Mouse (Mus musculus) limb, embryonic 12.5 days (tissue): ENCODE data around the gene Ipo7. TPM values are rescaled to one million over a fixed set of nuclear protein-coding genes. Genes with fewer than 3 reads are reported as not detected.
A peak's percentile ranks its signal among the peaks of the same experiment; 100 is the strongest.

Source experiments
- ATAC-seq: fragments of 200-750 bp; cut with Nextera tagmentation; 2 replicates; pipeline ENCODE4 v1.8.0; 2017; ENCODE audit warnings: low read depth, moderate TSS enrichment; ENCODE audit not compliant: insufficient number of reproducible peaks, insufficient read depth, low FRiP score, low TSS enrichment
- H3K27ac ChIP-seq: fragments of 300-500 bp; sonication (generic); 2 replicates; pipeline ENCODE4 v1.5.1; 2016; ENCODE audit warnings: mild to moderate bottlenecking, moderate library complexity
- H3K27me3 ChIP-seq: fragments of 300-500 bp; sonication (generic); 2 replicates; pipeline ENCODE4 v1.6.1; 2016; ENCODE audit warnings: mild to moderate bottlenecking, moderate library complexity
- H3K36me3 ChIP-seq: fragments of 300-500 bp; sonication (generic); 2 replicates; pipeline ENCODE4 v1.6.1; 2016; ENCODE audit warnings: mild to moderate bottlenecking, moderate library complexity
- H3K4me1 ChIP-seq: fragments of 300-500 bp; sonication (generic); replicated peaks from 2 replicates; pipeline ENCODE4 v1.6.1; 2016
- H3K4me2 ChIP-seq: fragments of 300-500 bp; sonication (generic); 2 replicates; pipeline ENCODE4 v1.6.1; 2016; ENCODE audit warnings: mild to moderate bottlenecking, moderate library complexity
- H3K4me3 ChIP-seq: fragments of 300-500 bp; sonication (generic); replicated peaks from 2 replicates; pipeline ENCODE4 v1.5.1; 2016; ENCODE audit warnings: mild to moderate bottlenecking
- H3K9ac ChIP-seq: fragments of 300-500 bp; sonication (generic); replicated peaks from 2 replicates; pipeline ENCODE4 v1.6.1; 2016; ENCODE audit warnings: mild to moderate bottlenecking, moderate library complexity
- H3K9me3 ChIP-seq: fragments of 300-500 bp; sonication (generic); 2 replicates; pipeline ENCODE4 v1.6.1; 2016; ENCODE audit warnings: mild to moderate bottlenecking, moderate library complexity
- WGBS: fragments of 180-500 bp; shearing (Covaris S2); methylation state at CpG from one replicate; pipeline ENCODE4 v1.1.7; 2016; 5-methylcytosine and 5-hydroxymethylcytosine counted together
- polyA plus RNA-seq: library from polyadenylated mRNA; unstranded; fragments of >200 nt; fragmentation: Nextera tagmentation; extraction: Ambion mirVana; gene quantifications from 2 replicates; pipeline ENCODE4 v1.2.1, GENCODE M21; 2016

The Ipo7 gene
- polyA plus RNA-seq, 1 experiment from 2014 or later = 44.2 TPM

GRCm38 (mm10) chr7:110069070-110069469 lies 51.0 kb downstream of the Ipo7 start:
- WGBS = 92% methylated on average over 2 of the region's 2 CpGs
- Histone ChIP-seq H3K9ac (no peak overlapping the region), H3K36me3 (peaks cover 70% of the 10 kb centered on the region), H3K4me2 (no peak overlapping the region), H3K9me3 (no peaks in the 10 kb centered on the region), H3K27me3 (no peaks in the 10 kb centered on the region), H3K27ac (no peak overlapping the region), H3K4me1 (no peaks in the 10 kb centered on the region; the same call in 1 of the 2 replicates), H3K4me3 (no peak overlapping the region)
- ATAC-seq = no peak

GRCm38 (mm10) chr7:110078168-110078567 lies 60.1 kb downstream of the Ipo7 start:
- H3K4me1 ChIP-seq = no peaks in the 10 kb centered on the region
- 93% methylated on average over 5 of the region's 5 CpGs for WGBS
- no peak overlapping the region for H3K4me2 ChIP-seq
- H3K9me3 ChIP-seq = 0 out of 2 replicates have a peak, but pooled peaks cover 5% of the 10 kb centered on the region
- H3K27ac ChIP-seq = no peak overlapping the region
- no peak overlapping the region for H3K4me3 ChIP-seq
- peaks cover 98% of the 10 kb centered on the region for H3K36me3 ChIP-seq
- no peak overlapping the region for H3K9ac ChIP-seq
- H3K27me3 ChIP-seq = no peaks in the 10 kb centered on the region
- ATAC-seq = no peak

- H3K4me2 ChIP-seq = no peak overlapping the region
- no peak overlapping the region for H3K9ac ChIP-seq
- whole genome bisulfite sequencing = 69% methylated on average over 13 of the region's 13 CpGs
- H3K27me3 ChIP-seq = no peaks in the 10 kb centered on the region
- 0 out of 2 replicates have a peak, but pooled peaks cover 5% of the 10 kb centered on the region for H3K9me3 ChIP-seq
- H3K4me3 ChIP-seq = no peak overlapping the region
- no peaks in the 10 kb centered on the region for H3K4me1 ChIP-seq
- H3K27ac ChIP-seq = no peak overlapping the region
- peaks cover 99% of the 10 kb centered on the region for H3K36me3 ChIP-seq
- ATAC-seq = no peak
Measured at GRCm38 (mm10) chr7:110083386-110084165, 65.5 kb downstream of the Ipo7 start.

- no peak overlapping the region for H3K9ac ChIP-seq
- ATAC-seq = no peak
Measured at GRCm38 (mm10) chr7:110085217-110085616, 67.1 kb downstream of the Ipo7 start.

GRCm38 (mm10) chr7:110087914-110088313 lies 69.8 kb downstream of the Ipo7 start:
- H3K36me3 ChIP-seq = peaks cover 93% of the 10 kb centered on the region
- WGBS = 79% methylated on average over 4 of the region's 4 CpGs
- no peak for ATAC-seq

More at GRCm38 (mm10) chr7:110085217-110085616, 67.1 kb downstream of the Ipo7 start:
- Histone ChIP-seq H3K4me1 (no peaks in the 10 kb centered on the region), H3K4me2 (no peak overlapping the region), H3K9me3 (0 out of 2 replicates have a peak, but pooled peaks cover 5% of the 10 kb centered on the region), H3K27me3 (no peaks in the 10 kb centered on the region), H3K36me3 (peaks cover 98% of the 10 kb centered on the region), H3K4me3 (no peak overlapping the region), H3K27ac (no peak overlapping the region)

GRCm38 (mm10) chr7:110091670-110092069 lies 73.6 kb downstream of the Ipo7 start:
- Histone ChIP-seq H3K27me3 (no peaks in the 10 kb centered on the region), H3K36me3 (peaks cover 94% of the 10 kb centered on the region)

More at GRCm38 (mm10) chr7:110087914-110088313, 69.8 kb downstream of the Ipo7 start:
- no peaks in the 10 kb centered on the region for H3K9me3 ChIP-seq
- H3K27ac ChIP-seq = no peak overlapping the region
- H3K9ac ChIP-seq = no peak overlapping the region
- no peak overlapping the region for H3K4me3 ChIP-seq
- H3K27me3 ChIP-seq = no peaks in the 10 kb centered on the region
- H3K4me1 ChIP-seq = no peaks in the 10 kb centered on the region
- H3K4me2 ChIP-seq = no peak overlapping the region

GRCm38 (mm10) chr7:110096332-110096731 lies 78.3 kb downstream of the Ipo7 start:
- H3K4me3 ChIP-seq = no peak overlapping the region
- no peak for ATAC-seq
- H3K27ac ChIP-seq = no peak overlapping the region
- no peaks in the 10 kb centered on the region for H3K4me1 ChIP-seq
- peaks cover 3% of the 10 kb centered on the region; the same call in 1 of the 2 replicates for H3K9me3 ChIP-seq
- H3K9ac ChIP-seq = no peak overlapping the region
- WGBS = 84% methylated on average over 4 of the region's 4 CpGs
- peaks cover 66% of the 10 kb centered on the region for H3K36me3 ChIP-seq
- no peaks in the 10 kb centered on the region for H3K27me3 ChIP-seq
- H3K4me2 ChIP-seq = no peak overlapping the region

More at GRCm38 (mm10) chr7:110091670-110092069, 73.6 kb downstream of the Ipo7 start:
- Histone ChIP-seq H3K9ac (no peak overlapping the region), H3K9me3 (no peaks in the 10 kb centered on the region), H3K27ac (no peak overlapping the region), H3K4me1 (no peaks in the 10 kb centered on the region), H3K4me3 (no peak overlapping the region), H3K4me2 (no peak overlapping the region)
- ATAC-seq = no peak
- WGBS = 75% methylated on average over 7 of the region's 7 CpGs

GRCm38 (mm10) chr7:110097106-110097793 lies 79.2 kb downstream of the Ipo7 start:
- Histone ChIP-seq H3K4me1 (no peaks in the 10 kb centered on the region), H3K9ac (no peak overlapping the region), H3K9me3 (peaks cover 3% of the 10 kb centered on the region; the same call in 1 of the 2 replicates), H3K27ac (no peak overlapping the region), H3K36me3 (peaks cover 57% of the 10 kb centered on the region), H3K27me3 (no peaks in the 10 kb centered on the region), H3K4me3 (no peak overlapping the region), H3K4me2 (no peak overlapping the region)
- 61% methylated on average over 7 of the region's 7 CpGs for WGBS
- ATAC-seq = no peak

- Histone ChIP-seq H3K4me3 (no peak overlapping the region), H3K4me1 (no peaks in the 10 kb centered on the region), H3K9me3 (peaks cover 3% of the 10 kb centered on the region; the same call in 1 of the 2 replicates), H3K27ac (0 out of 2 replicates have a peak overlapping the region, but pooled peaks have one; percentile 17), H3K4me2 (no peak overlapping the region), H3K27me3 (no peaks in the 10 kb centered on the region), H3K9ac (no peak overlapping the region), H3K36me3 (peaks cover 21% of the 10 kb centered on the region)
- 35% methylated on average over 6 of the region's 6 CpGs for WGBS
- ATAC-seq = no peak
Measured at GRCm38 (mm10) chr7:110100854-110101253, 82.8 kb downstream of the Ipo7 start.

- WGBS = 76% methylated on average over 5 of the region's 5 CpGs
- H3K27ac ChIP-seq = 0 out of 2 replicates have a peak overlapping the region, but pooled peaks have one; percentile 17
- no peak overlapping the region for H3K9ac ChIP-seq
- peaks cover 17% of the 10 kb centered on the region for H3K36me3 ChIP-seq
- no peak for ATAC-seq
- H3K4me3 ChIP-seq = no peak overlapping the region
- no peaks in the 10 kb centered on the region for H3K4me1 ChIP-seq
- H3K9me3 ChIP-seq = peaks cover 3% of the 10 kb centered on the region; the same call in 1 of the 2 replicates
- no peak overlapping the region for H3K4me2 ChIP-seq
- no peaks in the 10 kb centered on the region for H3K27me3 ChIP-seq
Measured at GRCm38 (mm10) chr7:110101266-110101665, 83.2 kb downstream of the Ipo7 start.

- Histone ChIP-seq H3K36me3 (no peaks in the 10 kb centered on the region), H3K27ac (no peak overlapping the region), H3K27me3 (no peaks in the 10 kb centered on the region), H3K9me3 (no peaks in the 10 kb centered on the region), H3K4me2 (no peak overlapping the region), H3K4me1 (peaks cover 13% of the 10 kb centered on the region), H3K4me3 (no peak overlapping the region), H3K9ac (no peak overlapping the region)
- ATAC-seq = no peak
- 89% methylated on average over 5 of the region's 5 CpGs for WGBS
Measured at GRCm38 (mm10) chr7:110105041-110105440, 87.0 kb downstream of the Ipo7 start.
